Mouse (Mus musculus) stomach, postnatal 0 days (tissue): ENCODE measurements around the gene Gm49318. TPM values are rescaled to one million over a fixed set of nuclear protein-coding genes. Genes with fewer than 3 reads are reported as not detected.

Experiments
- ATAC-seq: fragments of 200-750 bp; cut with Nextera tagmentation; 2 replicates; pipeline ENCODE4 v1.8.0; 2017; ENCODE audit not compliant: low FRiP score, low TSS enrichment
- DNase-seq: peaks from one replicate; pipeline ENCODE4 v3.0.0-alpha.2; 2016; ENCODE audit warnings: low spot score
- H3K27ac ChIP-seq: fragments of 300-500 bp; sonication (generic); replicated peaks from 2 replicates; pipeline ENCODE4 v1.5.1; 2014; ENCODE audit warnings: mild to moderate bottlenecking, control low read depth
- H3K27me3 ChIP-seq: fragments of 300-500 bp; sonication (generic); 2 replicates; pipeline ENCODE4 v1.6.1; 2014; ENCODE audit warnings: low read length; ENCODE audit not compliant: control insufficient read depth, insufficient read depth
- H3K36me3 ChIP-seq: fragments of 300-500 bp; sonication (generic); 2 replicates; pipeline ENCODE4 v1.6.1; 2014; ENCODE audit warnings: low read length, mixed read lengths; ENCODE audit not compliant: control insufficient read depth, insufficient read depth
- H3K4me1 ChIP-seq: fragments of 300-500 bp; sonication (generic); replicated peaks from 2 replicates; pipeline ENCODE4 v1.6.1; 2014; ENCODE audit warnings: antibody characterized with exemption; ENCODE audit not compliant: control insufficient read depth, insufficient read depth
- H3K4me2 ChIP-seq: fragments of 300-500 bp; sonication (generic); replicated peaks from 2 replicates; pipeline ENCODE4 v1.6.1; 2014; ENCODE audit warnings: low read depth, mild to moderate bottlenecking, control low read depth, moderate library complexity
- H3K4me3 ChIP-seq: fragments of 300-500 bp; sonication (generic); 2 replicates; pipeline ENCODE4 v1.5.1; 2014; ENCODE audit warnings: low read depth, low read length, control low read depth
- H3K9ac ChIP-seq: fragments of 300-500 bp; sonication (generic); 2 replicates; pipeline ENCODE4 v1.6.1; 2014; ENCODE audit warnings: mild to moderate bottlenecking, low read length, control low read depth, mixed read lengths
- H3K9me3 ChIP-seq: fragments of 300-500 bp; sonication (generic); 2 replicates; pipeline ENCODE4 v1.6.1; 2016; ENCODE audit warnings: low read length; ENCODE audit not compliant: control insufficient read depth
- CTCF ChIP-seq: IDR thresholded peaks from 2 replicates; pipeline ENCODE4 v1.5.1; 2016; ENCODE audit warnings: antibody characterized with exemption, low read depth, mild to moderate bottlenecking, moderate library complexity
- EP300 ChIP-seq: optimal IDR thresholded peaks from 2 replicates; pipeline ENCODE3; 2016; ENCODE audit warnings: antibody characterized with exemption
- WGBS: fragments of 180-500 bp; shearing (Covaris S2); extraction: QIAGEN DNeasy Blood & Tissue Kit; methylation state at CpG from one replicate; pipeline ENCODE4 v1.1.7; 2014; 5-methylcytosine and 5-hydroxymethylcytosine counted together
- polyA plus RNA-seq: library from polyadenylated mRNA; unstranded; fragments of >200 nt; fragmentation: Nextera tagmentation; extraction: Ambion mirVana; gene quantifications from 2 replicates; pipeline ENCODE4 v1.2.1, GENCODE M21; 2015

Gene Gm49318
- polyA plus RNA-seq, 1 experiment from 2014 or later: not detected

DNA sequence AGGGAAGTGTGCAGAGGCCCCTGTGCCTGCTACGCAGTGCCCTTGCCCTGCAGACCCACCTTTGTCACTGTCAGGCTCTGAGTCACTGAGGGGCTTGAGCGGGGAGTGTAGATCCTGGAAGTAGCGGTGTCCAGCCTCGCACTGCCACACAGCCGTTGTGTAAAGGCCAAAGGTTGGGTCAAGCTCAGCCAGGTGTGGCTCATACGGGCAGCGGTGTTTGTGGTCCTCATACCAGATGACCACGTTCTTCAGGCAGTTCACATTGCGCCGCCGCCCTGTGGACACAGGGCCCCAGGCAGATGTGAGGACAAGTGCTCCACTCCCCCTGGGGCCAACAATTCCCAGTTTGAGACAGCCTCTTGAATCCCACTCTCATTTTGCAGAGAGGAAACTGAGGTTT is 5.4 kb downstream of the Gm49318 start:
- WGBS: 92% methylated on average over 11 of the region's 11 CpGs
- no peak overlapping the region for H3K4me3 ChIP-seq
- peaks cover 21% of the 10 kb centered on the region for H3K36me3 ChIP-seq

DNA sequence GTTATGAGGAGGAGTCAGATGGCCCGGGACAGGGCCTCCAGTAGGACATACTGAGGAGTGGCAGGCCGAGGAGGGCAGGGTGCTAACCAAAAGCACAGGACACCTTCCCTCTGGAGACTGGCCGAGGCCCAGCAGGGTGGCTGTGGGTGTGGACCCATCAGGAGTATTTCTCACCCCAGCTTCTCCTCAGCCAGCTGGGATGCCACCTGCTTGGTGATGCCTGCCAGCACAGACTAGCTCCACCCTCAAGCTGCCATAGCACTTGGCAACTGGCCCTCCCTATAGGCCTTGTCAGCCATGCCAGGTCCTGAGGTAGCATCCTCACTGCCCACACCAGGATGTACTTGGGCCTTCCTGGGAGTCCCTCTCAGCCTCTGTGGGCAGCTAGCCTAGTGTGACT is 6.7 kb downstream of the Gm49318 start:
- no peaks in the 10 kb centered on the region for H3K27me3 ChIP-seq
- TF ChIP-seq EP300 (no peak), CTCF (no peak)
- H3K4me1 ChIP-seq: no peaks in the 10 kb centered on the region
- H3K9me3 ChIP-seq: no peaks in the 10 kb centered on the region
- H3K36me3 ChIP-seq: peaks cover 24% of the 10 kb centered on the region
- 87% methylated on average over 3 of the region's 3 CpGs for WGBS
- ATAC-seq: no peak
- H3K4me2 ChIP-seq: no peak overlapping the region
- no peak overlapping the region for H3K9ac ChIP-seq
- no peak for DNase-seq
- no peak overlapping the region for H3K27ac ChIP-seq
- no peak overlapping the region for H3K4me3 ChIP-seq

More for the DNA sequence above, 5.4 kb downstream of the Gm49318 start:
- H3K9ac ChIP-seq: no peak overlapping the region
- DNase-seq (no peak), ATAC-seq (no peak)
- no peaks in the 10 kb centered on the region for H3K27me3 ChIP-seq
- H3K4me2 ChIP-seq: no peak overlapping the region
- H3K27ac ChIP-seq: no peak overlapping the region
- no peak for TF ChIP-seq EP300
- no peak for TF ChIP-seq CTCF
- H3K4me1 ChIP-seq: no peaks in the 10 kb centered on the region
- no peaks in the 10 kb centered on the region for H3K9me3 ChIP-seq

DNA sequence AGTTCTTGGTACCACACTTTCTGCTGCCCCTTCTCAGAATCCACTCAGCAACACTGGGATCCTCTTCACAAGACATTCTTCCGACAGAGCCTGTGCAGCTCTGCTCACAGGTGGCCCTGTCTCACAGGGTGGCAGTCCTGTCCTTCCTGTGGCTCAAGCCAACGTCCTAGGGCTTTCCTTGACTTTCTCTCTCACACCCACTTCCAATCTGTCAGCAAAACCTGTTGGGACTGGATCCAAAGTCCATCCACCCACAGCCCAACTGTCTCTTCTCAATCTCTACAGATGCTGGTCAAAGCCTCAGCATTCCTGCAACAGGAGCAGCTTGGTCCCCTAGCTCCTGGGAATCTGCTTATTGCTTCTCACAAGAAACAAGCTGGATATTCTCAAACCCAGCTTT is 9.7 kb downstream of the Gm49318 start:
- Histone ChIP-seq H3K9ac (no peak overlapping the region), H3K4me3 (no peak overlapping the region), H3K4me2 (no peak overlapping the region), H3K4me1 (no peaks in the 10 kb centered on the region), H3K27ac (no peak overlapping the region), H3K36me3 (peaks cover 24% of the 10 kb centered on the region), H3K9me3 (no peaks in the 10 kb centered on the region), H3K27me3 (no peaks in the 10 kb centered on the region)
- WGBS: 70% methylated on average over 2 of the region's 2 CpGs
- no peak for ATAC-seq
- no peak for DNase-seq
- TF ChIP-seq CTCF (no peak), EP300 (no peak)

DNA sequence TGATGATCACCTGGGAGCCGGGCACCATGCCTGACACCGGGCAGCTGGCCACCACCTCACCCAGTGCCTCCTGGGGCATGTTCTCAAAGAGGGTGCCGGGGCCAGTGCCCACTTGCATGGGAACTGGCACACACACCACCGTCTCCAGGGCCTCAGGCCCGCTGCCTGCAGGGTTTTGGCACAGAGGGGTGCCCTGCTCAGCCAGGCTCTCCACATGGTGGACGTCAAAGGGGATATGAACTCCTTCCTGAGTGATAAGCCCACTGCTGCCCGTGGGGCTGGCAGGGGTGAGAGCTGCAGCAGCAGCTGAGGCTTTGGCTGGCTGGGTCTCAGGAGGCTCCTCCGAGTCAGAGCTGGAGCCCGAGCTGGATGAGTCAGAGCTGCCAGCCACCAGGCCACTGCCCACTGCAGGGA is 13.0 kb downstream of the Gm49318 start:
- Histone ChIP-seq H3K9ac (no peak overlapping the region), H3K36me3 (peaks cover 10% of the 10 kb centered on the region), H3K27ac (no peak overlapping the region), H3K4me2 (no peak overlapping the region), H3K4me1 (0 out of 2 replicates have a peak, but pooled peaks cover 2% of the 10 kb centered on the region), H3K9me3 (no peaks in the 10 kb centered on the region), H3K4me3 (no peak overlapping the region), H3K27me3 (no peaks in the 10 kb centered on the region)
- no peak for TF ChIP-seq EP300
- no peak for TF ChIP-seq CTCF
- no peak for ATAC-seq
- DNase-seq: no peak
- 84% methylated on average over 9 of the region's 9 CpGs for WGBS

DNA sequence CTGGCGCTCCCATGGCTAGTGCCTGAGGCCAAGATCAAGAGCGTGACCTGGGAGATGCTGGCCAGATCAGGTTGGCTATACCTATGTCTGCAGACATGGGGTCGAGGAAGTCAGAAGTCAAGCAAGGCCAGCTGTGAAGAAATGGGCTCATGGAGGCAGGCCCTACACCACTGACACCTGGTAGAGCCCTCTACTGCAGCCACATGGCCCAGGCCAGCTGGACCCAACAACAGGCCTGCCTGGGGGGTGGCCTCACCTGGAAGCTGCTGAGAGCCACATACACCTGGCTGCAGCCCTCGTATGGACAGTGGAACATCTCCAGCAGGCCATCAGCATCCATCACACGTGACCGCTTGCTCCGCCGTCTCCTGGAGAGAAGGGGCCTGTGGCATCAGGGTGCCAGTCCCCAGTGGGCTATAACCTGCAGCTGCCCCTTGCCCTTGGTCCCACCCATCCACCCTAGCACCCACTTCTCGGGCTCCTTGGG is 14.0 kb downstream of the Gm49318 start:
- WGBS: 93% methylated on average over 9 of the region's 9 CpGs
- TF ChIP-seq CTCF: no peak
- no peak for TF ChIP-seq EP300
- Histone ChIP-seq H3K4me1 (0 out of 2 replicates have a peak, but pooled peaks cover 2% of the 10 kb centered on the region), H3K27ac (no peak overlapping the region), H3K9ac (no peak overlapping the region), H3K4me2 (no peak overlapping the region), H3K4me3 (no peak overlapping the region), H3K27me3 (no peaks in the 10 kb centered on the region; the same call in 1 of the 2 replicates), H3K36me3 (peaks cover 10% of the 10 kb centered on the region), H3K9me3 (no peaks in the 10 kb centered on the region)
- DNase-seq (no peak), ATAC-seq (no peak)

DNA sequence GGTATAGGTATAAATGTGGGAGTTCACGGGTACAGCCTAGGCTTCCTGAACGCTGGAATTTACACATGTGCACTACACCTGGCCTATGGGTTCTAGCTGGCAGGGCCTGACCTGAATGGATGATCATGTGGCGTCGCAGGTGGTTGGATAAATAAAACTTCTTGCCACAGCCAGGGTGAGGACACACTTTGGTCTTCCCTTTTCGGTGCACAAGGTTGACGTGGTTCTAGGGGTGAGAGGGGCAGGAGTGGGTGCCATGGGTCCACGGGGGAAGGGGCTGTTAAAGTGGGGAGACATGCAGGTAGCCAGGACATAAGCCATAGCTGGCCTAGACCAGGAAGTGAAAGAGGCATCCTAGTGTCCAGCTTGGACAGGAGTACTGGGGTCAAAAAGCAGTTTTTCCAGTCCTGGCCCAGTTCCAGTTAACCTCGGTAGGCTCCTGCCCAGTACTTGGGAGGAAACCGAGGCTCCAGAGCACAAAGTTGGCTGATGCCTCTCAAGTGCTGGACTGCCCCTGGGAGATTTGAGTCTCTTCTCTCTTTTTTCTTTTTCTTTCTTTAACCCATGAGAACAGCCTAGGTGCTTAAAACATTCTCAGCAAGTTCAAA is 14.7 kb downstream of the Gm49318 start:
- H3K4me3 ChIP-seq: no peak overlapping the region
- 69% methylated on average over 9 of the region's 9 CpGs for WGBS
- ATAC-seq: no peak
- no peak overlapping the region for H3K27ac ChIP-seq
- peaks cover 5% of the 10 kb centered on the region; the same call in 1 of the 2 replicates for H3K27me3 ChIP-seq
- no peak overlapping the region for H3K4me2 ChIP-seq
- no peaks in the 10 kb centered on the region for H3K9me3 ChIP-seq
- TF ChIP-seq EP300 (no peak), CTCF (no peak)
- H3K9ac ChIP-seq: no peak overlapping the region
- DNase-seq: no peak
- peaks cover 10% of the 10 kb centered on the region for H3K36me3 ChIP-seq
- H3K4me1 ChIP-seq: 0 out of 2 replicates have a peak, but pooled peaks cover 2% of the 10 kb centered on the region
